Mouse (Mus musculus): ENCODE measurements around the gene Smyd3.

GRCm38 (mm10) chr1:178958641-178959040 is 559.2 kb downstream of the Smyd3 start:
- no peak for TF ChIP-seq POLR2A (IDR thresholded peaks at IDR 0.05; ENCODE audit: borderline replicate concordance, extremely low read depth, insufficient read depth, insufficient read length, poor library complexity, severe bottlenecking)
- TF ChIP-seq CTCF (IDR thresholded peaks at IDR 0.05; ENCODE audit: borderline replicate concordance, extremely low read depth, insufficient read depth, insufficient read length): no peak
